Mouse (Mus musculus) forebrain, embryonic 12.5 days (tissue): ENCODE results near the gene Srebf1. TPM values are rescaled to one million over a fixed set of nuclear protein-coding genes. Genes with fewer than 3 reads are reported as not detected.

Experiments used
- ATAC-seq: fragments of 200-750 bp; cut with Nextera tagmentation; 2 replicates; pipeline ENCODE4 v1.8.0; 2017; ENCODE audit warnings: moderate TSS enrichment; ENCODE audit not compliant: low FRiP score
- H3K27ac ChIP-seq: fragments of 300-500 bp; sonication (generic); 2 replicates; pipeline ENCODE4 v1.5.1; 2016; ENCODE audit warnings: mild to moderate bottlenecking
- H3K27me3 ChIP-seq: fragments of 300-500 bp; sonication (generic); 2 replicates; pipeline ENCODE4 v1.6.1; 2016; ENCODE audit warnings: mild to moderate bottlenecking
- H3K36me3 ChIP-seq: fragments of 300-500 bp; sonication (generic); replicated peaks from 2 replicates; pipeline ENCODE4 v1.6.1; 2016; ENCODE audit warnings: mild to moderate bottlenecking
- H3K4me1 ChIP-seq: fragments of 300-500 bp; sonication (generic); 2 replicates; pipeline ENCODE4 v1.6.1; 2016
- H3K4me2 ChIP-seq: fragments of 300-500 bp; sonication (generic); 2 replicates; pipeline ENCODE4 v1.6.1; 2016; ENCODE audit warnings: mild to moderate bottlenecking, moderate library complexity
- H3K4me3 ChIP-seq: fragments of 300-500 bp; sonication (generic); replicated peaks from 2 replicates; pipeline ENCODE4 v1.5.1; 2016; ENCODE audit warnings: mild to moderate bottlenecking
- H3K9ac ChIP-seq: fragments of 300-500 bp; sonication (generic); 2 replicates; pipeline ENCODE4 v1.6.1; 2016; ENCODE audit warnings: mild to moderate bottlenecking
- H3K9me3 ChIP-seq: fragments of 300-500 bp; sonication (generic); 2 replicates; pipeline ENCODE4 v1.6.1; 2016
- WGBS: fragments of 180-500 bp; shearing (Covaris S2); methylation state at CpG from one replicate; pipeline ENCODE4 v1.1.7; 2016; 5-methylcytosine and 5-hydroxymethylcytosine counted together
- polyA plus RNA-seq: library from polyadenylated mRNA; unstranded; fragments of >200 nt; fragmentation: Nextera tagmentation; extraction: Ambion mirVana; gene quantifications from 2 replicates; pipeline ENCODE4 v1.2.1, GENCODE M21; 2016

The Srebf1 gene
- polyA plus RNA-seq, 1 experiment from 2014 or later = 58.1 TPM

DNA sequence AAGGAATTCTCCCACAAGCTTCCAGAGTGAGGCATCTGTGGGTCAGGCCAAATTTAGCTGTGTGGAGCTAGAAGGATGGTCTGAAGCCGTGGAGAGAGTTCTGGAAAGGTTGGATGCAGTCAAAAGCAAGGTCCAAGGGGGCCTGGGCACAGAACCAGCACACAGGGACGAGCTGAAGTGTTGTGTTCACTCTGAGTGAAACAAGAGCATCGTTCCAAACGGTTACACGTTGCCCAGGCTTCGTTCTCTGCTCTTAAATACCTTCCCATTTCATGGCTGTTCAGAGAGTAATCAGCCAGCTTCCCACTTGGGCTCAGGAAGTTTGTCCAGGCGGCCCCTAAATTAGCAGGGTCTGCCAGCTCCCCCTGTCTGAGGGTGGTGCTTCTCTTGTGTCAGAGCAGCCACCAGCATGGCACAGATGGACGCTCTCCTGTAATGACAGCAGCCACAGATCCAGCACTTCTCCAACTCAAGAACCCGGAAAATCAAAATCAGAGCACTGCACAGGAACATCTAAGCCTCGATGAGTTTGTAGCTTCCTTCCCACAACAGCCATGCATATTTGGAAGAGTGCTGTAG, 48.7 kb downstream of the Srebf1 start:
- 0 out of 2 replicates have a peak, but pooled peaks cover 4% of the 10 kb centered on the region for H3K36me3 ChIP-seq
- H3K27ac ChIP-seq = no peak overlapping the region
- 78% methylated on average over 10 of the region's 10 CpGs for WGBS
- no peak for ATAC-seq
- H3K9me3 ChIP-seq = no peaks in the 10 kb centered on the region
- H3K27me3 ChIP-seq = 0 out of 2 replicates have a peak, but pooled peaks cover 3% of the 10 kb centered on the region
- peaks cover 72% of the 10 kb centered on the region for H3K4me1 ChIP-seq
- no peak overlapping the region for H3K4me2 ChIP-seq
- H3K9ac ChIP-seq = no peak overlapping the region
- H3K4me3 ChIP-seq = no peak overlapping the region

DNA sequence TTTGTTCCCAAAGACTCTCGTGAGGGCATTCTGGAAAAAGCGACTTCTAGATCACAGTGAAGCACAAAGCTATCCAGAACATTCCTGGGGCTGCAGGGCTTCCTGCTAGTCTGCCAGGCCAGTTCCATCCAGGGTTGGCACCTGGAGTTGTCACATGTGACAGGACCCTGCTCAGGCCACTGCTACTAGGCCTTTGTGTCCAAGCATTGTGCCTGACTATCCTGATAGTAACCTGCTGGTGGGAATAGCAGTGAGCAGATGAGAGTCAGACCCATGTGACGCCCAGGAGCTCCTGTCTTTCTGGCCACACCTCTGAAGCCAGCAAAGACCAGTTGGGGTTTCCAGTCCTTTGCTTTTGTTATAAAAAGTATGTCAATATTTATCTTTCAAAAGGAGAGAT, 50.3 kb downstream of the Srebf1 start:
- Histone ChIP-seq H3K4me2 (no peak overlapping the region), H3K9me3 (no peaks in the 10 kb centered on the region), H3K4me3 (no peak overlapping the region), H3K27ac (no peak overlapping the region), H3K4me1 (peaks cover 72% of the 10 kb centered on the region), H3K27me3 (0 out of 2 replicates have a peak, but pooled peaks cover 3% of the 10 kb centered on the region), H3K36me3 (0 out of 2 replicates have a peak, but pooled peaks cover 4% of the 10 kb centered on the region), H3K9ac (no peak overlapping the region)
- ATAC-seq = no peak
- 85% methylated on average over 3 of the region's 3 CpGs for WGBS

DNA sequence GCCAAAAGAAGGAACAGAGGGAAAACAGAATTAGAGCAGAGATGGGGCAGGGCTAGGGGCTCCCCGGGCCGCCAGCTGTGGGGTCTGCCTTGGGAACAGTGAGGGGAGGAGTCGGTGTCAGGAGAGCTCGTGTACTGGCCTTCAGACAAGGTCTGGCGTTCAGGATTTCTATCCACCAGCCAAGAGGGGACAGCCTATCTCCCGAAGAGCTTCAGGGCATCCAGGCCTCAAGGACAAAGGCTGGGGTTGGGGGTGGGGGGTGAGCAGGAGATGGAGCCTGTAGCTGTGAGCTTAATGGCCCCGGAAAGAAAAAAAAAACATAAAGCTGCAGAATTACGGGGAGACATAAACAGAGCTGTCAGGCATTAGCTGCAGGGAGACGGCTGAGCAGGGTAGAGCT, 53.6 kb downstream of the Srebf1 start:
- H3K36me3 ChIP-seq = peaks cover under 1% of the 10 kb centered on the region; the same call in 1 of the 2 replicates
- H3K27ac ChIP-seq = peak overlapping the region; percentile 78
- H3K27me3 ChIP-seq = no peaks in the 10 kb centered on the region
- no peak for ATAC-seq
- H3K4me1 ChIP-seq = peaks cover 72% of the 10 kb centered on the region
- H3K9me3 ChIP-seq = no peaks in the 10 kb centered on the region
- WGBS = 36% methylated on average over 9 of the region's 9 CpGs
- H3K4me3 ChIP-seq = no peak overlapping the region
- no peak overlapping the region for H3K4me2 ChIP-seq
- H3K9ac ChIP-seq = peak overlapping the region; percentile 36

DNA sequence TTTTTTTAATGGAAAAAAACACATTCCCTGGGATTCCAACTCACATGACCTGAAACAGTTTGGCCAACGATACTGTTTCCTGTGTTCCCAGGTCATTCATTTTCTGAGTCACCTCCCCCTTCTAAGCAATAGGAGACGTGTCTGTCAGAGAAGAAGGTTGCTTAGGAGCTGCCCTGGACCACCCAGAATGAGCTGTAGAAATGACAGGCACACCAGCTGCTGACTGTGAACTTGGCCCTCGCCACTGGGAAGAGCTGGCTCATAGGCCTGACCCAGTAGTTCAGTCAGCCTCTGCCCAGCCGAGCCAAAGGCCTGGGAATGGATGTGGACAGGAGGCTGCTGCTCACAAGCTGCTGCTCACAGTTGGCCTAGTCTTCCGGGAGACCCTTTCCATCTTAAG, 57.3 kb downstream of the Srebf1 start:
- no peaks in the 10 kb centered on the region for H3K27me3 ChIP-seq
- no peak for ATAC-seq
- H3K4me1 ChIP-seq = peaks cover 76% of the 10 kb centered on the region
- WGBS = 54% methylated on average over 5 of the region's 5 CpGs
- H3K4me3 ChIP-seq = no peak overlapping the region
- H3K36me3 ChIP-seq = peaks cover 4% of the 10 kb centered on the region; the same call in 1 of the 2 replicates
- no peaks in the 10 kb centered on the region for H3K9me3 ChIP-seq
- H3K27ac ChIP-seq = no peak overlapping the region
- no peak overlapping the region for H3K4me2 ChIP-seq
- no peak overlapping the region for H3K9ac ChIP-seq

DNA sequence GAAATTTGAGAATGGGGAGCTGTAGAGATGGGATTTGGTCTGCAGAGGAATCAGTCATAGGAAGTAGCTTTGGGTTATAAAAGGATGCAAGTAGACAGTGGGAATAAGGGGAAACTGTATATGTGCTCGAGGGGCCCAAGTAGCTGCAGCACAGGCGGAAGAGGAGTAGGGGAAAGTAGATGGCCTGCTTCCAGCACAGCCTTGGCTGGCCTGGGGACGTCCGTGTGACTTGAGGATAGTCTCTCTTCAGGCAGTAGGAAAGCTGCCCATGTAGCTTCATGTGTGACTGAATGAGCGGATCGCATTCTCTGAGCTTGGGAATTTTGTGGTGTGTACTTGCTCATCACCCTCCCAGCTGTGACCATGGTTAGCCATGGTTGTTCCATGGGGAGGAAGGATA, 57.9 kb downstream of the Srebf1 start:
- no peaks in the 10 kb centered on the region for H3K9me3 ChIP-seq
- no peak overlapping the region for H3K4me3 ChIP-seq
- H3K36me3 ChIP-seq = peaks cover 4% of the 10 kb centered on the region; the same call in 1 of the 2 replicates
- no peaks in the 10 kb centered on the region for H3K27me3 ChIP-seq
- no peak overlapping the region for H3K27ac ChIP-seq
- H3K4me1 ChIP-seq = peaks cover 79% of the 10 kb centered on the region
- H3K9ac ChIP-seq = no peak overlapping the region
- H3K4me2 ChIP-seq = no peak overlapping the region
- 90% methylated on average over 6 of the region's 6 CpGs for WGBS
- no peak for ATAC-seq

DNA sequence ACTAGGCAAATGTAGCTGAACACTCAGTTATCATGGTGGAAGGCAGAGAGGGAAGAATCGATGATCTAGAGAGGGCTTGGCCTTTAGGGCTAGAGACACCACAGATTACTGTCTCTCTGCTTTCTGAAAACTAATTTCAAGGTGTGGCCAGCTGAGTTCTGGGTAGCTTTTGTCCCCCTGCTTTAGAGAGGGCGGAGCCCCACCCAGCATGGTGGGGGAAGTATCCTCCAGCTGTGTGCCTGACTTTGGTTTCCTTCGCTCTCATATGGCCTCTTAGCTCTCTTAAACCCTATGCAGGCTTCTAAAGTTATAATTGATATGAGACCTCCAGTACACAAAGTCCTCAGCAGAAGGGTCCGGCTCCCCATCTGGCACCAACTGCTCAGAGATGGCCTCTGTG, 59.0 kb downstream of the Srebf1 start:
- no peak for ATAC-seq
- Histone ChIP-seq H3K36me3 (peaks cover 6% of the 10 kb centered on the region; the same call in 1 of the 2 replicates), H3K27ac (no peak overlapping the region)

DNA sequence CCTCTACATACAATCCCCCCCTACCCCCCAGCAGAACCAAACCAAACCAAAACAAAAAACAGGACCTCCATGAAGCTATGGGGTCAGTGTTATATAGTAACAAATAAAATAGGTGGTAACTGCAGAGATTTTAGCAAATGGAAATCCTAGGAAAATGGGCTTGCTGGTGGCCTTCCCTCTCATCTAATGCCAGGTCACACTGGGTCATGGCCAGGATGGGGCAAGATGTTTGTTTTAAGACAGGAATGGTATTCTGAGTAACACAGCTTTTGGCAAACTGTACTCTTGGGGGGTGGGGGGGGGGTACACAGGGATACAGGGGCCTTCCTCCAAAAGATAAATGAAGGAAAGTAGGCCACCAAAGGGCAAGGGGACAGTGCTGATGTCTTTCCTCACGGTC, 59.8 kb downstream of the Srebf1 start:
- Histone ChIP-seq H3K4me3 (no peak overlapping the region), H3K9me3 (no peaks in the 10 kb centered on the region), H3K4me1 (peaks cover 67% of the 10 kb centered on the region), H3K9ac (no peak overlapping the region), H3K27me3 (no peaks in the 10 kb centered on the region), H3K4me2 (no peak overlapping the region), H3K27ac (no peak overlapping the region), H3K36me3 (peaks cover 6% of the 10 kb centered on the region; the same call in 1 of the 2 replicates)
- 89% methylated on average over 1 of the region's 1 CpGs for WGBS
- ATAC-seq = no peak

More for the DNA sequence above, 59.0 kb downstream of the Srebf1 start:
- Histone ChIP-seq H3K4me1 (peaks cover 70% of the 10 kb centered on the region), H3K9ac (no peak overlapping the region), H3K4me3 (no peak overlapping the region), H3K9me3 (no peaks in the 10 kb centered on the region), H3K27me3 (no peaks in the 10 kb centered on the region), H3K4me2 (no peak overlapping the region)
- WGBS = 94% methylated on average over 4 of the region's 4 CpGs

DNA sequence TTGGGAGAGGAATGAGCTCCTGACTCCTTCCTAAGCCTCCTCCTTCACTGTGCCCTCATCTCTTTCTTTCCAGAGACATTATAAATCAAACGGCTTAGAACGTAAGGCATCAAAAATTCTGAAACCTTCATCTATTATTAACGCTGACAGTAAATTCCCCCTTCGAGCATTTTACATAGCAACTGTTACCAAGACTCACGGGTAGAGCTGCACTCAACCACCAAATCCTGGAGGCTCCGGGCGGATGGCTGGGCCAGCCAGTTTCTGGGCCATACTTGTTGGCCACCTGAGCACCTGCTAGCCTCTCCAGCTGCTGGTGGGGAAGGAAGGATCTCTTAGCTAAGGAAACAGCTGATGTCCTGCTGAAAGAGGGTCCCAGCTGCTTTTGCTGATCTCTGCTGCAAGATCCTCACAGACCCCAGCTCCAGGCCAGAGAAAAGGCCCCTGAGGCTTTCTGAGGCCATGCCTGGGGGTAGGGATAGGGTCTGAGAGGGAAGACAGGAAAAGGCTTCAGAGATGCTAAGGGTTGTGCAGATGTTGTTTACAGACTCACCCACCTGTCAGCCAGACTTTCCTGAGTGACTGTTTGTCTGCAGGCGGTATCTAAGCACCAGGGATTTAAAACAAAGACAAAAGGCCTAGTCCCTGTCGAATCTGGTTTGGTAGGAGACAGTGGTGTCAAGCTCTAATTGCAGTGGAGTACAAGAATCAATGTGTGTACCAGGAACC, 61.1 kb downstream of the Srebf1 start:
- no peak overlapping the region for H3K9ac ChIP-seq
- no peaks in the 10 kb centered on the region for H3K27me3 ChIP-seq
- H3K36me3 ChIP-seq = peaks cover 6% of the 10 kb centered on the region; the same call in 1 of the 2 replicates
- no peak overlapping the region for H3K4me3 ChIP-seq
- H3K27ac ChIP-seq = peak overlapping the region; percentile 78
- ATAC-seq = no peak
- peaks cover 56% of the 10 kb centered on the region for H3K4me1 ChIP-seq
- H3K4me2 ChIP-seq = no peak overlapping the region
- 62% methylated on average over 9 of the region's 9 CpGs for WGBS
- no peaks in the 10 kb centered on the region for H3K9me3 ChIP-seq

DNA sequence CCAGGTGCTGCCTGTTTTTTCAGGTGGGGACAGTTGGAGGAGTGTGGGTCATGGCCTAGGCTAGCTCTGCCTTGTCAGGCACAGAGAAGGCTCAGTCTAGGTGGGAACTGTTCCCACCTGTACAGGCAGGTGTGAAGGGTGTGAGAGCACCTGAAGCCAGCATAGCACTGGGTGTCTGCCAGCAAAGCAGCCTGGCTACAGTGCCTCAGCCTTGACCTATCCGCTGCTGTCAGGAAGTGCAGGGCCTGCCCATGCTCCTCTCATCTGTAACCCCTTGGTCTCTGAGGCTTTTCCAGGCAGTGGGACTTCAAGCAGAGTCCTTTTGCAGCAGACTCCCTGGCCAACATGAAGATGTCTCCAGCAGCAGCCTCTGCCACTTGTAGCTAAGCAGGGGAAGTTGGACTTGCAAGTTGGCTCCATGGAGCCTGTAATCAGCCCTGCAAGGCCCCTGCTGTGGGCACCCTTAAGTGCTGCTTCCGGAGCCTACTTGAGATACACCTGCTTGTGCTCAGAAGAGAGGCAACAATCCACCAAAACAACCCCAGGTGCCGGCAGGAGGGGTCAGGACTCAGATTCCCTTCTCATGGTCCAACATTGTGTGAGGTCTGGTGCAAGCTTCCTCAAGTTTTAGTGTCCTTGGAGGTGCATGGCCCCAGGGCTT, 61.8 kb downstream of the Srebf1 start:
- Histone ChIP-seq H3K27ac (peak overlapping the region; percentile 78), H3K36me3 (peaks cover 6% of the 10 kb centered on the region; the same call in 1 of the 2 replicates), H3K4me3 (no peak overlapping the region), H3K4me1 (peaks cover 54% of the 10 kb centered on the region), H3K4me2 (no peak overlapping the region), H3K27me3 (no peaks in the 10 kb centered on the region), H3K9ac (no peak overlapping the region), H3K9me3 (no peaks in the 10 kb centered on the region)
- no peak for ATAC-seq
- WGBS = 71% methylated on average over 3 of the region's 3 CpGs

DNA sequence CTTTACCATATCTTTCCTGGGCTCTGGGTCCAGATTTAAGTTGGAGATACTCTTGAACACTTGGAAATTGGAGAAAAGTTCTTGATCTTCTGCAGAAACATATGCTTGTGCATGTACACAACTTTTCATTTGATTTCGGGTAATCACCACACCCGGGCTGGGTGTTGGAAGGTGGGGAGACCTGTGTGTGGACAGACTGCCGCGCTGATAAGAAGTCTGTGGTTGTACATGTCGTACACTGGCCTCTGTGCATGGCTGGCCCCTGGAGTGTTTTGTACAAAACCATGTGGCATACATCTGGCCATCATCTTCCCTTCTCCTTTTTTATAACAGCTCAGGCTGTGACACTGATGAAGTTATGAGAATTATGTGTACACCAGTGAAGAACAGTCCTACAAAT, 62.4 kb downstream of the Srebf1 start:
- ATAC-seq = no peak
- H3K4me1 ChIP-seq = peaks cover 58% of the 10 kb centered on the region
- no peak overlapping the region for H3K9ac ChIP-seq
- H3K36me3 ChIP-seq = peaks cover 6% of the 10 kb centered on the region; the same call in 1 of the 2 replicates
- no peaks in the 10 kb centered on the region for H3K27me3 ChIP-seq
- 95% methylated on average over 5 of the region's 5 CpGs for WGBS
- no peak overlapping the region for H3K4me3 ChIP-seq
- no peaks in the 10 kb centered on the region for H3K9me3 ChIP-seq
- no peak overlapping the region for H3K4me2 ChIP-seq
- no peak overlapping the region for H3K27ac ChIP-seq

DNA sequence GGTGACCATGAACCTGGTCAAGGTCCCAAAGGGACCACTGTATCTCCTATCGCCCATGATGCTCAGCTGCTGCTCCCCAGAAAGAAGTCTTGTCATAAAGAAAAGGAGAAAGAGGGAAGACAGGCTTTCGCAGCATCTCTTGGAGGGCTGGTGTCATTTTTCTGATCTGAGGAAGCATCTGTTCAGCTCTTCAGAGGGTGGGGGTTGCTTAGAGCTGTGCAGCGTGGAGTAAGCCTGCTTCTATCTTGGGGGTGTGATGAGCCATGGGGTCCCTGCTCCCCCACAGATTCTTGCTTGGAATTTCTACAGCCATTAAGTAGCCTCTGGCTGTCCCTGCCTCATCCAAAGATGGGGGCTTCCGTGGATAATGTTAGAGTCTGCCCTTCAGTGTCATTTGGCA, 64.1 kb downstream of the Srebf1 start:
- no peak for ATAC-seq
- WGBS = 93% methylated on average over 4 of the region's 4 CpGs

DNA sequence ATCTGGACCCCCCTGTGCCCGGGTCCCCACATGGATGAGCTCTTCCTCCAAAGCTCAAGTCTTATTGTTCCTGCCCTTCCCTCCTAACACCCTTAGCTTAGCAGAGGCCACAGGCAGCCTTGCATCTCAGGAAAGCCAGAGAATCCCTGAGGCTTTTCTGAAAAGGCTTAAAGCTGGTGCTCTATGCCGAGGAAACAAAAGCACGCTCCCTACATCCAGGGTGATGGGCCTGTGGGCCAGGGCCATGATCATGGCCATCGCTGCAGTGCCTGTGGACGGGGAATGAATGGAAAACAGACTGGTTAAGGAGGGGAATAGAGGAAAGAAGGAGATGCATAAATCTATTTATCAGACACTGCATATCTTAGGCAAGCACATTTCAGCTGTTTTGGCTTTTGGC, 66.7 kb downstream of the Srebf1 start:
- Histone ChIP-seq H3K27me3 (no peaks in the 10 kb centered on the region), H3K9ac (no peak overlapping the region), H3K4me3 (no peak overlapping the region), H3K4me2 (no peak overlapping the region), H3K27ac (peak overlapping the region; percentile 78), H3K36me3 (peaks cover 19% of the 10 kb centered on the region), H3K9me3 (no peaks in the 10 kb centered on the region), H3K4me1 (peaks cover 45% of the 10 kb centered on the region)
- ATAC-seq = no peak
- WGBS = 41% methylated on average over 5 of the region's 5 CpGs

More for the DNA sequence above, 64.1 kb downstream of the Srebf1 start:
- Histone ChIP-seq H3K4me2 (no peak overlapping the region), H3K4me1 (peaks cover 63% of the 10 kb centered on the region), H3K27ac (no peak overlapping the region), H3K36me3 (peaks cover 15% of the 10 kb centered on the region; the same call in 1 of the 2 replicates), H3K9me3 (no peaks in the 10 kb centered on the region), H3K27me3 (no peaks in the 10 kb centered on the region), H3K9ac (no peak overlapping the region), H3K4me3 (no peak overlapping the region)
